Mouse (Mus musculus) heart, postnatal 36 days (tissue): ENCODE measurements around the gene Gm10974. TPM values are rescaled to one million over a fixed set of nuclear protein-coding genes. Genes with fewer than 3 reads are reported as not detected.

Experiments used
- DNase-seq, 2 experiments: peaks; one replicate each; pipeline ENCODE4 v3.0.0; 2021 to 2022
- intact Hi-C: fragments of 180-260 bp; cut with DNase I; formaldehyde crosslinking; loops from one replicate; pipeline ENCODE4 v1.15.1; 2025
- total RNA-seq, 2 experiments: library from RNA; stranded (reverse); gene quantifications; 2 replicates each; pipeline ENCODE4 v1.2.3; 2021

Gm10974 gene
- total RNA-seq, result not detected

DNA sequence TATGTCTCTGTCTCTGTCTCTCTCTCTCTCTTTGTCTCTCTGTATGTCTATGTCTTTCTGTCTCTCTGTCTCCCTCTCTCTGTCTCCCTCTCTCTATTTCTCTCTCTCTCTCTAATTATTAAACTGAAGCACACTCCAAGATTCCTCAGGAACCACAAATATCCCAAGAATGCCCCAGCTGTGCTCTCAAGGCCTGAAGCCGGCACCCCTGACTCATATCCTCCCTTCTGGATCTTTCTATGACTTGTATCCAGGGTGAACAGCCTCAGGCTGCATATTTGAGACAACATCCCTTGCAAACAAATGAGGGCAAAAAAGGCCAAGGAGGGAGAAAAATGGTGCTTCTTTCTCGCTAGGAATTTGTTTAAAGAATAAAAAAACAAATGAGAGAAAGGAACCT, at the start of gene Gm10974:
Gm10974 (plus strand) TSS at position 2 of the 400 bp plus-strand sequence.
- intact Hi-C loops, result no loop called here
- no peak for DNase-seq

- intact Hi-C loops, result no loop called here
- DNase-seq, result no peak
Measured at GRCm38 (mm10) chr7:66318147-66318546, 47.6 kb upstream of the Gm10974 start.

DNA sequence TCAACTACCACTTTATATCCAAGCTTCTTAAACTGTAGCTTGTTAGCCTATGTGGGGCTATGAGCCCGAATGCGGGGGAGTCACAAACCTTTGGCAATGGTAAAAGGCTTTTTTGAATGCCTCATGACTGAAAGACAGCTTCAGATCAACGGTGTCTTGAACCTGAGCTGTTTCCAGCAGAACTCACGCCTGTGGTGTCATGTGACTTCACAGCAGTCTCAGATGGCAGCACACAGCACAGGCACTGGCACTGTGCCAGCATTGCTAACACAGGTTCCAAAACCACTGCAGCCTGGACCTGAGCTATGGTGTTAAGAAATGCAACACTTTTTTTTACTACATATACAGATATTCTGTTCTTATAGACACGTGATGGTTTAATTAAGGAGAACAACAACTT, 44.7 kb upstream of the Gm10974 start:
- intact Hi-C loops, result no loop called here
- no peak for DNase-seq

- intact Hi-C loops, result no loop called here
- no peak for DNase-seq
Measured at GRCm38 (mm10) chr7:66323252-66324015, 42.3 kb upstream of the Gm10974 start.

GRCm38 (mm10) chr7:66325419-66326053, 40.2 kb upstream of the Gm10974 start:
- no peak for DNase-seq

DNA sequence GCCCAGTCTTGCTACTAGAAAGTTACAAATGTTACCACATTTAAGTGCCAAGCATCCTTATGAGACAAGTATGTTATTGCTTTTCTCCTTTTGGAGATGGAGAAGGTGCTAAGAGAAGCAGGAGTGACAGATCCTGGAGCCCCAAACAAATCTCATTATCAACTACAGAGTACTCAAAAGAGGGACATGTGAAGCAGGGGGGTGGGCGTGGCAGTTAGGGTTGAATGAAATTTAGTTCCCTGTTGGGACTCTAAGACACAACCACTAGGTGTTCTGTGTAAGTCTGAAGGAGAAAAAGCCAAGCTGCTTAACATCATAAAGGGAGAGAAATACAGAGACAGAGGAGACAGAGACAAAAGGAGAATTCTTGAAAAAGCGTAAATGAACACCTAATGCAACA, 38.2 kb upstream of the Gm10974 start:
- DNase-seq, result no peak
- intact Hi-C loops, result no loop called here

More at GRCm38 (mm10) chr7:66325419-66326053, 40.2 kb upstream of the Gm10974 start:
- intact Hi-C loops, result no loop called here

DNA sequence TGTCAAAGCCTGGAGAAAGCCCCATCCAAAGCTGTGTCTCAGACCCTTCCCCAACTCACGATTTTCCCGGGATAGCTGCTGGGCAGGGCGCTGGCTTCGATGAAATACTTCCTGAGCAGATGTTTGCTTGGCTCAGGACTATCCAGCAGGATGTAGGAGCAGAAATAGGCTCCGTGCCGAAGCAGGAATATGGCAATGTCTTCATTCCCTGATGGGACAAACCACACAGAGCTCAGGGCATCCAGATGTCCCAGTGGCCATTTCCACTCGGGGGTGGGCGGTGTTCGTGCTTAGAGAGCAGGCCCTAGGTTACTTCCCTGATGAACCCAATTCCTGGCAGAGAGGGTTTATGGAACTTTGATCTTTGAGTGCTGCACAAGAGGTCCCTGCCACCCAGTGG, 35.1 kb upstream of the Gm10974 start:
- intact Hi-C loops, result no loop called here
- DNase-seq, result peak in 1 of 2 experiments; percentile 39

GRCm38 (mm10) chr7:66332340-66332739, 33.4 kb upstream of the Gm10974 start:
- no peak for DNase-seq
- intact Hi-C loops, result no loop called here

DNA sequence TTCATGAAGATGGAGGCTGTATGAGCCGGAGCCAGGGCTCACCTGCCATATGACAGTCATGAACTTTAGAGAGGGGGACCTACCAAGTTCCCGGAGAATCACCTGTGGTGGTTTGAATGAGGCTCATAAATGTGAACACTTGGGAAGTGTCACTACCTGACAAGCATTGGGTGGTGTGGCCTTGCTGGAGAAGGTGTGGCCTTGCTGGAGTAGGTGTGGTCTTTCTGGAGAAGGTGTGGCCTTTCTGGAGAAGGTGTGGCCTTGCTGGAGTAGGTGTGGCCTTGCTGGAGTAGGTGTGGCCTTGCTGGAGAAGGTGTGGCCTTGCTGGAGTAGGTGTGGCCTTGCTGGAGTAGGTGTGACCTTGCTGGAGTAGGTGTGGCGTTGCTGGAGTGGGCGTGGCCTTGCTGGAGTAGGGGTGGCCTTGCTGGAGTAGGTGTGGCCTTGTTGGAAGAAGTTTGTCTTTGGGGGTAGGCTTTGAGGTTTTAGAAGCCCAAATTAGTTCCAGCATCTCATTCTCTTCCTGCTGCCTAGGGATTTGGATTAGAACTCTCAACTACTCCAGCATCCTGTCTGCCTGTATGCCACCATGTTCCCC, 31.7 kb upstream of the Gm10974 start:
- intact Hi-C loops, result no loop called here
- DNase-seq, result no peak

GRCm38 (mm10) chr7:66336955-66337354, 28.8 kb upstream of the Gm10974 start:
- DNase-seq, result no peak
- intact Hi-C loops, result no loop called here

GRCm38 (mm10) chr7:66339625-66340024, 26.1 kb upstream of the Gm10974 start:
- intact Hi-C loops, result no loop called here
- DNase-seq, result peak in 1 of 2 experiments; percentile 29

GRCm38 (mm10) chr7:66340044-66340443, 25.7 kb upstream of the Gm10974 start:
- intact Hi-C loops, result no loop called here
- DNase-seq, result no peak

- intact Hi-C loops, result loop anchor here (1.0 to 2.0 kb wide), 2 partner anchors 32 to 46 kb away; partner anchors contain the start of gene Lrrk1
Measured at GRCm38 (mm10) chr7:66342323-66342722, 23.4 kb upstream of the Gm10974 start.

GRCm38 (mm10) chr7:66342831-66343230, 22.9 kb upstream of the Gm10974 start:
- intact Hi-C loops, result loop anchor here (1.0 to 2.0 kb wide), 2 partner anchors 33 to 46 kb away; partner anchors contain the start of gene Lrrk1
- DNase-seq, result peak in 1 of 2 experiments; percentile 37

More at GRCm38 (mm10) chr7:66342323-66342722, 23.4 kb upstream of the Gm10974 start:
- peak; percentile 83 to 87 for DNase-seq

DNA sequence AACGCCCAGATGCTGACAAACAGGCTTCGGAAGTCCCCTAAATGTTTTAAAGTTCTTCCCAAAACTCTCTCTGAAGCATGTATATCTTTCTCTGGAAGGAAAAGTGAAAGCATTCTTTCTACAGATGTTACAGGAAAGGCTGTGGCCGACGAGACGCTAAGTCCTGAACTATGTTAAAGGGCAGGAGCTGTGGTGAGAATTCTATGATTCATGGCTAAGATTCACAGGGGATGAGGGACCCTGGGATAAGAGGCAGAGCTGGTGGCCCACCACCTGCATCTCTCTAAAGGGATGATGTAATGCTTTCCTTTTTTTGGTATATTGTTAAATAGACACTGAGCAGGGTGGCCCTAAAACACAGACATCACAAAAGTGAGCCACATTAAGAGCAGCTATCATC, 22.4 kb upstream of the Gm10974 start:
- DNase-seq, result no peak
- intact Hi-C loops, result loop anchor here (2.0 kb wide), 1 partner anchor 45 kb away; the partner anchor contains the start of gene Lrrk1

- intact Hi-C loops, result no loop called here
- DNase-seq, result no peak
Measured at GRCm38 (mm10) chr7:66346959-66347663, 18.6 kb upstream of the Gm10974 start.

- no peak for DNase-seq
- intact Hi-C loops, result no loop called here
Measured at GRCm38 (mm10) chr7:66348588-66348987, 17.1 kb upstream of the Gm10974 start.

GRCm38 (mm10) chr7:66349670-66350069, 16.0 kb upstream of the Gm10974 start:
- intact Hi-C loops, result no loop called here
- no peak for DNase-seq

DNA sequence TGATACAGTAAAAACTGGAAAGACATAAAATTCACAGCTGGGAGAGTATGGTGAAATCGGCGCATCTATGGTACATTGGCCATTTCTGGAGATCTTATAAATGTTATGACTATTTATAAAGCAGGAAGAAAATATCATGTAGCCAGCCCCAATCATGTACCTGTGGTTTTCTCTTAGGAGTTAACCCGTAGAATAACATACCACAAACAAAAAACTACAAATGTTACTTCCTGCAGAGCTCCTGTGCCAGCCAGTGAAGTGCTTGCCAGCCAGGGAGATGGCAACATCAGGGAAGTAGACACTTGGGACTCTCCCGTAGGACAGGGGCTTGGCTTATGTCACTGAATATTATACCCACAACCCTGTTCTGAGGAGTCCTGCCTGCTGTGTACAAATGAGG, 14.6 kb upstream of the Gm10974 start:
- intact Hi-C loops, result no loop called here
- no peak for DNase-seq

DNA sequence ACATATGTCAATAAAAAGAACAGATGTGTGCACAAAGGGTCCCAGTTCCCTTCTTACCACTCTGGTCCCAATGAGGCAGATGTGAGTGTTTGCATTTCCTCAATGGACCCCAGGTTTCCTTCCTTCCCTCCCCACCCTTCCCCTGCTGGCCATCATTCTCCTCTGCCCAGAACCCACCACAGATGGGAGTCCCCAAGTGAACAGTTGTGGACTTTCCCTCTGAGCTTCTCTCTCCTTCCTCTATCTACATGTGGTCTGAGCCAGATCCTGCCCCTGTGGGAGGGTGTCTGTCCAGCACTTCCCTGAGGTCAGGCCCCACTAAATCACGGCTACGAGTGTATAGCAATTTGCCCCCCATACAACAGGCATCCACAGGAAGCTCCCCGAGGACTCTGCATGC, 10.8 kb upstream of the Gm10974 start:
- intact Hi-C loops, result no loop called here
- DNase-seq, result no peak
